Mouse (Mus musculus) Patski (cell line): Measurements from ENCODE around the gene Bmpr2. TPM values are rescaled to one million over a fixed set of nuclear protein-coding genes. Genes with fewer than 3 reads are reported as not detected.

Experiments
- ATAC-seq: fragments of 100-300 bp; one replicate; pipeline ENCODE4 v1.8.0; 2021
- CTCF ChIA-PET: fragments of 350-600 bp; sonication (Branson Sonifier 250); formaldehyde crosslinking; loops from one replicate; lab custom pipeline; 2022; ENCODE audit warnings: inconsistent platforms; lab: Charles Lee
- POLR2A ChIA-PET: fragments of 350-600 bp; sonication (Branson Sonifier 250); formaldehyde crosslinking; loops from one replicate; lab custom pipeline; 2022; ENCODE audit warnings: antibody characterized with exemption, inconsistent platforms; lab: Charles Lee
- DNase-seq: peaks from one replicate; pipeline ENCODE4 v3.0.0-alpha.2; 2011; ENCODE audit warnings: low read depth, low spot score
- H3K27me3 ChIP-seq: fragments of 371-371 bp; one replicate; pipeline ENCODE4 v1.5.1; 2021
- CTCF ChIP-seq: fragments of 100-300 bp; IDR thresholded peaks from one replicate; pipeline ENCODE4 v1.5.1; 2021
- in situ Hi-C: fragments of 300-500 bp; cut with MboI; formaldehyde crosslinking; loops from 3 replicates; pipeline ENCODE4 v1.11.1; 2018; ENCODE audit warnings: low pct_unique_long_range_greater_than_20kb, mixed read lengths
- polyA plus RNA-seq: library from polyadenylated mRNA; unstranded; gene quantifications from one replicate; pipeline ENCODE4 v1.2.3, GENCODE M21; 2021

The Bmpr2 gene
- polyA plus RNA-seq, 1 experiment from 2014 or later, result 22.1 TPM

DNA sequence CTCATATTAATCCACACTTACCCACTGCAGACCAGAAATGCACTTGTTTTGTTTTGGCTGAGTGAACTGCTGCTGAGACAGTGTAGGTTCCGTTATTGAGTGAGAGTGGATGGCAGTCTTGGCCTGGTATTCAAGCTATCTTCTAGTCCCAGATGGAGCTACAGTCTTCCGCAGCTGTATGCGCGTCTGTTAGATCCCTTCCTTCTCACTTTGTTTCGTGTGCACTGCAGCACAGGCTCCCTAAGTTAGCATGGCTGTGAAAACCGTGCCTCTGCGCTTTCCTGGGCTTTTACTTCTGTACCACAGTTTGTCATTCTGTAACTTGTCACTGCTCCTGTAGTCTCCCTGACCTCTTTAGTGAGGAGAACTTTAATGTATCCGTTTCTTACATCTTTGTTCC lies 85.1 kb downstream of the Bmpr2 start:
- ATAC-seq (no peak), DNase-seq (no peak)
- POLR2A ChIA-PET, result no interaction called here
- in situ Hi-C loops, result no loop called here
- CTCF ChIA-PET, result interaction anchor here (1.2 kb wide), 1 partner anchor 148 kb away, joined by 3 read pairs; no protein-coding TSS in a partner anchor
- no peaks in the 10 kb centered on the region for H3K27me3 ChIP-seq
- no peak for TF ChIP-seq CTCF

DNA sequence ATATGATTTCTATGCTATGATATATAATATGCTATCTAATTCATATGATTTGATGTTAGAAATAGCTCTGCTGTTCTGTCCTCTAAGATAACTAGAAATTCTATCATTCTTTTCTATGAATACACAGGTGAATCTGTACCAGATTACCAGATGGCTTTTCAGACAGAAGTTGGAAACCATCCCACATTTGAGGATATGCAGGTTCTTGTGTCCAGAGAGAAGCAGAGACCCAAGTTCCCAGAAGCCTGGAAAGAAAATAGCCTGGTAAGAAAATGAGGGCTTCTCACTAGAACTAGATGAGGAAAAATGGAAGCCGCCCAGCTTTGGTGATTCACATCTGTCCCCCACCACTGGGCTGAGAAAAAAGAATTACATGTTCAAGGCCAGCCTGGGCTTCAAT lies 95.8 kb downstream of the Bmpr2 start:
- no peak for TF ChIP-seq CTCF
- ChIA-PET POLR2A (interaction anchor here (0.6 kb wide), 1 partner anchor 16 kb away, joined by 4 read pairs; no protein-coding TSS in a partner anchor), CTCF (interaction anchor here (1.0 kb wide), 1 partner anchor 19 kb away, joined by 3 read pairs; no protein-coding TSS in a partner anchor)
- no peaks in the 10 kb centered on the region for H3K27me3 ChIP-seq
- in situ Hi-C loops, result no loop called here
- ATAC-seq (no peak), DNase-seq (no peak)

DNA sequence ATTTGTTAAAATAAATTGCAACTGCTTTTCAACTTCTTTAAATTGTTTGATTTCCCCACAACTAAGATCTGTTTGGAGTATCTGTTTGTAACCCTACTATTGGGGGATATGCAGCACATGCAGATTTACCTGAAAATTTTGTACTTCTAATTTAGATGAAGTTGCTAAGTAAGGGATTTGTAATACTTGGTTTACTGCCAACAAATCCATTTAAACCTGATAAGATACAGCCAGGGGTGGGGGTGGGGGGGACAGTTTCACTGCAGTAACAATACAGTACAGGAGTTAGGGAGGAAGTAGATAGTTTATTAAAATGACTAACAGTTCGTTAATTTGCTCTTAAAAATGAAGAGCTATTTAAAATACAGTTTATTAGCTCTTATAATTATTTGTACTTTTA lies 98.9 kb downstream of the Bmpr2 start:
- no peaks in the 10 kb centered on the region for H3K27me3 ChIP-seq
- no peak for ATAC-seq
- ChIA-PET CTCF (interaction anchor here (0.5 kb wide), 1 partner anchor 92 kb away, joined by 3 read pairs; no protein-coding TSS in a partner anchor), POLR2A (no interaction called here)
- no peak for TF ChIP-seq CTCF
- in situ Hi-C loops, result no loop called here
- DNase-seq, result no peak

DNA sequence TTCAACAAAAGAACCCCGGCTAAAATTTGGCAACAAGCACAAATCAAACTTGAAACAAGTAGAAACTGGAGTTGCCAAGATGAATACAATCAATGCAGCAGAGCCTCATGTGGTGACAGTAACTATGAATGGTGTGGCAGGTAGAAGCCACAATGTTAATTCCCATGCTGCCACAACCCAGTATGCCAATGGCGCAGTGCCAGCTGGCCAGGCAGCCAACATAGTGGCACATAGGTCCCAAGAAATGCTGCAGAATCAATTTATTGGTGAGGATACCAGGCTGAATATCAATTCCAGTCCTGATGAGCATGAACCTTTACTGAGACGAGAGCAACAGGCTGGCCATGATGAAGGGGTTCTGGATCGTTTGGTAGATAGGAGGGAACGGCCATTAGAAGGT lies 104.8 kb downstream of the Bmpr2 start:
- CTCF ChIA-PET, result no interaction called here
- ATAC-seq (no peak), DNase-seq (no peak)
- H3K27me3 ChIP-seq, result no peaks in the 10 kb centered on the region
- POLR2A ChIA-PET, result no interaction called here
- TF ChIP-seq CTCF, result no peak
- in situ Hi-C loops, result no loop called here

DNA sequence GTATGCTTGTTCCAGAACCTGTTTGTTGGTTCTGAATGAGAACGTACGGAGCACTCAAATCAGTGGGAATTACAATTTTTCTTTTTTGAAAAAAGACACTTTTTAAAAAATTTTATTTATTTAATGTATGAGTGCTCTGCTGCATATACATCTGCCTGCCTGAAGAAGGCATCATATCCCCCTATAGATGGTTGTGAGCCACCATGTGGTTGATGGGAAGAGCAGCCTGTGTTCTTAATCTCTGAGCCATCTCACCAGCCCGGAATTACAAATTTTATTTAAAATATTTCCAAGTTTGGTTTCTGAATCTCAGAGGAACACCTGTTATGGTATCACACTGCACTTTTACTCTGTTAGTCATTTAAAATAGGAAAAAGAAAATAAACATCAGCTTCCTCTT lies 110.8 kb downstream of the Bmpr2 start:
- ATAC-seq (no peak), DNase-seq (no peak)
- ChIA-PET POLR2A (interaction anchor here (0.6 kb wide), 1 partner anchor 14 kb away, joined by 6 read pairs; no protein-coding TSS in a partner anchor), CTCF (interaction anchor here (0.9 kb wide), 1 partner anchor 7 kb away, joined by 6 read pairs; no protein-coding TSS in a partner anchor)
- H3K27me3 ChIP-seq, result no peaks in the 10 kb centered on the region
- no peak for TF ChIP-seq CTCF
- in situ Hi-C loops, result no loop called here

DNA sequence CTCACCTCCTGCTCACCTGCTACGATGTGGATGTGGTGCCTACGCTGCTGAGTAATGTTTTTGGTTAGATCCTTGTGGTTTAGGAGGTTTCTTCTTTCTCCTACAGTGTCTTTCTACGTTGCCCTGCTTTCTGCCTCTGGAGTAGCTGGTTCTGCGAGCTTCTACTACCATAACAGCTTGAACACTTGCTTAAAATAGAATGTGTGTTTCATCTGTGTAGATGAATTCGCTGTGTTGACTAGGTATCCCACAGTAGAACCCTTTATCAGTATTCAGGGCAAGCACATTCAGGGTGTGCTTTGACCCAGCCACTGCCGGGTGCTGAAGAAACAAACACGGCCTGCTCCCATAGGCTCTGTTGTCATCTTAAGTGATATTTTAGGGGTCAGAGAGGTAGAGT lies 114.9 kb downstream of the Bmpr2 start:
- ChIA-PET POLR2A (interaction anchor here (0.5 to 1.1 kb wide), 2 partner anchors 42 to 55 kb away, joined by 3 to 4 read pairs; no protein-coding TSS in a partner anchor), CTCF (interaction anchor here (0.9 kb wide), 1 partner anchor 11 kb away, joined by 3 read pairs; no protein-coding TSS in a partner anchor)
- no peak for DNase-seq
- no peak for TF ChIP-seq CTCF
- H3K27me3 ChIP-seq, result no peaks in the 10 kb centered on the region
- in situ Hi-C loops, result loop anchor here (25.0 kb wide), 1 partner anchor 984 kb away; no protein-coding TSS in a partner anchor
- ATAC-seq, result no peak

DNA sequence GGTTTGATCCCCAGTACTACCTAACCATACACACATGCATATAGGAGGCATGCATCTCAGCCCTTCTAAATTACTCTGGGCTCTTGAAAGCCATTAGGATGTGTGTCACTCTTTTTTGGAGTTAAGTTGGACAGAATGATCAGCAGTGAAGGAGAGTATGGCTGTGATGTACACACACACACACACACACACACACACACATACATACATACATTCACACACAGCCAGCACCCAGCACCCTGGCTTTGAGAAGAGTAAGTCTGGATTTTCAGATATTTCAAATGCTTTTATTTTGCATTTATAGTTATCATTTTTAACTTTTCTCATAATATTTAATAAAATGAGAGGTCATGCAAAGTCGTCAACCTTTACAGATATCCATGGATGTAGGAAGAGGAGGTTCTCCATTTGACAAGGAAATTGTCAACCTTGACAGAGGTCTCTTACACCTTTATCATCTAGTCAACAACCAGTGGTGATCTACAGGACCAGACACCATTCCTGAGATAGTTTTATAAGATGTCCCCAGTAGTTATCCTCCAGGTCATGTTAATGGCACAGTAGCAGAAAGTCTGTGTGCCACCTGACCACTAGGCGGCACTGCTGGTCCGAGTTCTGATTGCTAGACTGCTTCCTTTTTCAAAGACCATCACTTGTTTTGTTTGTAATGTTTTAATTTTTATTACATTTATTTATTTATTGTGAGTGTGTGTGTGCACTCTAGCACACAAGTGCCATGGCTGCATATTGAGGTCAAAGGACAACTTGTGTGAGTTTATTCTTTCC lies 120.3 kb downstream of the Bmpr2 start:
- TF ChIP-seq CTCF, result peak; percentile 87
- no peaks in the 10 kb centered on the region for H3K27me3 ChIP-seq
- in situ Hi-C loops, result loop anchor here (10.0 to 25.0 kb wide), 2 partner anchors 211 to 979 kb away; partner anchors contain the start of genes Carf and Wdr12
- no peak for ATAC-seq
- CTCF ChIA-PET, result interaction anchor here (0.8 to 1.4 kb wide), 3 partner anchors 9 to 84 kb away, joined by 3 to 4 read pairs (median 3); no protein-coding TSS in a partner anchor
- POLR2A ChIA-PET, result no interaction called here
- no peak for DNase-seq

DNA sequence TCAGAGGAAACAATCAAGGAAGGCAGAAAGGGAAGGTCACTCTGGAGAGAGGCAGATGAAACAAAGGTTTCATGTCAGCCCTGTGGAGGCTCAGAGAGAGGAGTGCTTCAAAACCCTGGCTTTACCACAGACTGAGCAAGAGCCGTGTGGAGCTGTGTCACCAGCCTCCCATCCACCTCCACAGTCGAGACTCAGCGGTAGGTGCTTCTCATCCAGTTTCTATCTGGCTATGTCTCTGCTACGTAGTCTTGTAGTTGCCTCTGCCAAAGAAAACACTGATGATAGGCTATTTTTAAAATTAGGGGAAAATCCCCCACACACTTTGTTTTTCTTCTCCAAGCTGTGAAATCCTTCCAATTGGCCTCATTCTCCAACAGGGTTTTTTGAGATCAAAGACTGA lies 123.7 kb downstream of the Bmpr2 start:
- CTCF ChIA-PET, result interaction anchor here (1.2 to 1.6 kb wide), 2 partner anchors 19 to 80 kb away, joined by 3 to 8 read pairs; no protein-coding TSS in a partner anchor
- TF ChIP-seq CTCF, result no peak
- in situ Hi-C loops, result loop anchor here (5.0 to 25.0 kb wide), 3 partner anchors 80 to 975 kb away; partner anchors contain the start of genes Carf and Wdr12
- DNase-seq (no peak), ATAC-seq (peak; percentile 57)
- H3K27me3 ChIP-seq, result no peaks in the 10 kb centered on the region
- POLR2A ChIA-PET, result interaction anchor here (0.6 to 0.8 kb wide), 2 partner anchors 16 to 1076 kb away, joined by 3 to 7 read pairs; no protein-coding TSS in a partner anchor

DNA sequence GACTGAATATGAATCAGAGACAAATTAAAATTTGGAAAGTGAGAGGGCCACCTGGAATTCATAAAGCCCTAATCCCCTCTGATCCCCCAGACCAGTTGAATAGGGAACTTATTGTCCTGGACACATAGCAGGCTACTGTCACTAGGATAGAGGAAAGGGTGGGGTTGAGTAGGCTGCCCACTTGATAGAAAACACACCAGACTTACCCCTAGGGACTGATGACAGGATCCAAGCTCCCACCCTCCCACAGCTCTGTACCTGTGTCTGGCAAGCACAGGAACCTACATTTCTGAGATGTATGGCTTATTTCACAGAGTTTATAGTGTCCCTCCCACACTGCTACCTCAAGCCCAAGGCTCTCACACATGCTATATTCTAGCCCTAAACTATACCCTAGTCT lies 124.8 kb downstream of the Bmpr2 start:
- in situ Hi-C loops, result loop anchor here (5.0 to 25.0 kb wide), 3 partner anchors 79 to 974 kb away; partner anchors contain the start of genes Carf and Wdr12
- ATAC-seq (no peak), DNase-seq (no peak)
- POLR2A ChIA-PET, result no interaction called here
- CTCF ChIA-PET, result no interaction called here
- no peak for TF ChIP-seq CTCF
- no peaks in the 10 kb centered on the region for H3K27me3 ChIP-seq

DNA sequence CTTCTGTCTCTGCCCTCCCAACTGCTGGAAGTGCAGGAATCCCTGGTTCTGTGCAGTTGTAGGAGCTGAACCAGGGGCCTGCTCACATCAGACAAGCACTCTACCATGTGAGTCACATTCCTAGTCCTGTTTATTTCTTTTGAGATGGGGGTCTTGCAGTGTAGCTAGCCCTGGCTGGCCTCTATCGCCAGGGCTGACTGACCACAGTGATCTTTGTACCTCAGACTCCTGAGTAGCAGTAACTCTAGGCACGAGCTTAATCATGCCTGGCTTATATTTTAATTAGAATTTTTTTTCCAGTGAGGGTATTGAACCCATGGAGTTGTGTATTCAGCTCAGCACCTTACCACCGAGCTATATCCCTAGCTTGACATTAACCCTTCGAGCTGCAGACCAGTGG lies 128.0 kb downstream of the Bmpr2 start:
- ChIA-PET POLR2A (no interaction called here), CTCF (no interaction called here)
- H3K27me3 ChIP-seq, result no peaks in the 10 kb centered on the region
- in situ Hi-C loops, result loop anchor here (25.0 kb wide), 1 partner anchor 971 kb away; no protein-coding TSS in a partner anchor
- TF ChIP-seq CTCF, result no peak
- ATAC-seq (no peak), DNase-seq (no peak)
